Comparison of ENCODE assay signal across 18 mouse cellular contexts in genomic region chr13:112031061-112031460, GRCm38 (mm10).
DNase-seq lines count a peak whose midpoint lies in the region; ATAC-seq and TF ChIP-seq lines count a peak whose summit lies in the region.
"Had no signal": no experiment of that assay in that cellular context is flagged by ENCODE, and none has a peak within 500 bp of the region (broad histone marks: within the 10 kb centered on the region; RNA-seq: fewer than 3 reads in every experiment).

No protein-coding gene starts in this region.

- H3K9me3 ChIP-seq in lung, embryonic 14.5 days (ENCODE audit: low read depth, low read length): no peaks in the 10 kb centered on the region
- no peaks in the 10 kb centered on the region for H3K9me3 ChIP-seq in liver, embryonic 13.5 days (replicated peaks)
- H3K9me3 ChIP-seq in stomach, postnatal 0 days (ENCODE audit: control insufficient read depth, low read length): no peaks in the 10 kb centered on the region
- H3K9me3 ChIP-seq: heart, embryonic 12.5 days; megakaryocyte, embryonic 14.5 days had no signal

- DNase-seq in lung, embryonic 14.5 days: no peak
- no peak for DNase-seq in lung, postnatal 36 days
- no peak for DNase-seq in liver, embryonic 13.5 days
- no peak for DNase-seq in stomach, postnatal 0 days (ENCODE audit: low spot score)
- DNase-seq in layer of hippocampus, adult 8-10 months (ENCODE audit: low spot score in 2 of 2): no peak
- DNase-seq in adipocyte (ENCODE audit: low spot score): no peak
- no peak for DNase-seq in left cerebral cortex, adult 18-20 months (ENCODE audit: low spot score in 2 of 2)
- DNase-seq: adrenal gland, postnatal 14 days; cerebellum, adult 2 months; gastrocnemius, postnatal 36 days; kidney, adult 2 months; layer of hippocampus, postnatal 36 days; lung, adult 18-20 months; thymus, postnatal 4 days had no signal

- H3K9ac ChIP-seq in lung, embryonic 14.5 days: no peak overlapping the region
- no peak overlapping the region for H3K9ac ChIP-seq in liver, embryonic 13.5 days
- H3K9ac ChIP-seq in stomach, postnatal 0 days (ENCODE audit: low read length): no peak overlapping the region
- H3K9ac ChIP-seq: heart, embryonic 12.5 days; hindbrain, embryonic 14.5 days had no signal

- H3K36me3 ChIP-seq in lung, embryonic 14.5 days (ENCODE audit: insufficient read depth): no peaks in the 10 kb centered on the region
- no peaks in the 10 kb centered on the region for H3K36me3 ChIP-seq in liver, embryonic 13.5 days
- no peaks in the 10 kb centered on the region for H3K36me3 ChIP-seq in stomach, postnatal 0 days (ENCODE audit: control insufficient read depth, insufficient read depth, low read length)
- H3K36me3 ChIP-seq: heart, embryonic 12.5 days had no signal

- 67% methylated on average over 11 of the region's 11 CpGs for WGBS in lung, embryonic 14.5 days
- WGBS in liver, embryonic 13.5 days (ENCODE audit: insufficient replicate concordance): 80% methylated on average over 11 of the region's 11 CpGs
- 68% methylated on average over 11 of the region's 11 CpGs for WGBS in stomach, postnatal 0 days

- peak; percentile 48; the same call in 1 of the 2 replicates for ATAC-seq in lung, embryonic 14.5 days (ENCODE audit: insufficient read depth)
- 0 out of 2 replicates have a peak, but pooled peaks have one; percentile 18 for ATAC-seq in erythroblast, adult 5-6 weeks (replicated peaks; ENCODE audit: low FRiP score, poor library complexity, severe bottlenecking)
- peak; percentile 54 for ATAC-seq in liver, embryonic 13.5 days (ENCODE audit: low read depth)
- peak; percentile 32; the same call in 1 of the 2 replicates for ATAC-seq in stomach, postnatal 0 days (ENCODE audit: low FRiP score, low TSS enrichment)

- no peak for TF ChIP-seq EP300 in stomach, postnatal 0 days (optimal IDR thresholded peaks at IDR 0.05)

- peaks cover 9% of the 10 kb centered on the region; the same call in 1 of the 2 replicates for H3K4me1 ChIP-seq in lung, embryonic 14.5 days (ENCODE audit: insufficient read depth)
- peaks cover 8% of the 10 kb centered on the region; the same call in 1 of the 2 replicates for H3K4me1 ChIP-seq in liver, embryonic 13.5 days (replicated peaks)
- no peaks in the 10 kb centered on the region for H3K4me1 ChIP-seq in stomach, postnatal 0 days (replicated peaks; ENCODE audit: control insufficient read depth, insufficient read depth)
- H3K4me1 ChIP-seq: heart, embryonic 12.5 days; megakaryocyte, embryonic 14.5 days had no signal

- no peak overlapping the region for H3K4me3 ChIP-seq in lung, embryonic 14.5 days (ENCODE audit: low read depth, low read length)
- H3K4me3 ChIP-seq in liver, embryonic 13.5 days (replicated peaks): no peak overlapping the region
- no peak overlapping the region for H3K4me3 ChIP-seq in stomach, postnatal 0 days (ENCODE audit: low read depth, low read length)
- H3K4me3 ChIP-seq: heart, embryonic 12.5 days; megakaryocyte, embryonic 14.5 days had no signal

- H3K27ac ChIP-seq in lung, embryonic 14.5 days (ENCODE audit: low read depth): peak overlapping the region; percentile 92
- H3K27ac ChIP-seq in liver, embryonic 13.5 days: no peak overlapping the region
- peak overlapping the region; percentile 14 for H3K27ac ChIP-seq in stomach, postnatal 0 days (replicated peaks)
- H3K27ac ChIP-seq: hindbrain, embryonic 14.5 days had no signal

- H3K4me2 ChIP-seq in lung, embryonic 14.5 days: no peak overlapping the region
- no peak overlapping the region for H3K4me2 ChIP-seq in liver, embryonic 13.5 days
- H3K4me2 ChIP-seq in stomach, postnatal 0 days (replicated peaks; ENCODE audit: low read depth): 0 out of 2 replicates have a peak overlapping the region, but pooled peaks have one; percentile 15
- H3K4me2 ChIP-seq: heart, embryonic 12.5 days; hindbrain, embryonic 14.5 days had no signal

- TF ChIP-seq CTCF in lung, embryonic 14.5 days (IDR thresholded peaks at IDR 0.05; ENCODE audit: low read depth): no peak
- no peak for TF ChIP-seq CTCF in stomach, postnatal 0 days (IDR thresholded peaks at IDR 0.05; ENCODE audit: low read depth)

- no peaks in the 10 kb centered on the region for H3K27me3 ChIP-seq in lung, embryonic 14.5 days (ENCODE audit: insufficient read depth, low read length)
- H3K27me3 ChIP-seq in liver, embryonic 13.5 days: peaks cover 35% of the 10 kb centered on the region
- no peaks in the 10 kb centered on the region for H3K27me3 ChIP-seq in stomach, postnatal 0 days (ENCODE audit: control insufficient read depth, insufficient read depth, low read length)
- H3K27me3 ChIP-seq: heart, embryonic 12.5 days had no signal
